Mouse (Mus musculus): ENCODE measurements at regions not wholly inside any gene's neighbourhood (a gene's known extent, or its start where the extent isn't known, plus 50 kb on each side); places are given as distances from the start of the nearest gene placed in this dataset.

DNA sequence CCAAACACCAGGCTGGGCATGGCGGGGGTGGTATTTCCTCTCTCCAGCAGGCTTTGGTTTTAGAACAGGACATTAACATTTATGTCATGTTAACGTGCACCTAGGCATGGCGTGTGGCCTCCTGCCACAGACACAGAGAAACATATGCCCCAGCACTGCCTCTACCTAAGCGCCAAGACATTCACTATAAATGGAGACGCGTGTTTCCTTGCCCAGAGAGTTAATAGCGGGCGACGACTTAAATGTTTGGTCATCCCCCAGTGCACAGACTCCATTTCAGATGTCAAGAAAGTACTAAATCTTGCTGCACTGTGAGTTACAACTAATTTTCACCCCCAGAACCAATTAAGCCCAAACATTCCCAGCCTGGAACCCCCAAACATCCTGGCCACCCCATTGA lies 646.3 kb downstream of the Rab28 start:
- Histone ChIP-seq H3K9me3 (replicated peaks; ENCODE audit: control insufficient read depth, low read length) (no peaks in the 10 kb centered on the region), H3K4me2 (no peak overlapping the region), H3K4me3 (ENCODE audit: low read depth, low read length) (no peak overlapping the region), H3K4me1 (ENCODE audit: control insufficient read depth, insufficient read depth, low read length) (no peaks in the 10 kb centered on the region), H3K27ac (ENCODE audit: low read depth, low read length) (no peak overlapping the region), H3K36me3 (ENCODE audit: control insufficient read depth, insufficient read depth, low read length) (no peaks in the 10 kb centered on the region), H3K27me3 (ENCODE audit: control insufficient read depth, insufficient read depth, low read length) (no peaks in the 10 kb centered on the region), H3K9ac (ENCODE audit: low read depth, low read length) (no peak overlapping the region)
- ATAC-seq (replicated peaks; ENCODE audit: insufficient number of reproducible peaks, low FRiP score, low TSS enrichment), result no peak
- 78% methylated on average over 9 of the region's 9 CpGs for WGBS (ENCODE audit: insufficient replicate concordance)

GRCm38 (mm10) chr5:41061222-41061621 lies 646.7 kb downstream of the Rab28 start:
- Histone ChIP-seq H3K9me3 (replicated peaks; ENCODE audit: control insufficient read depth, low read length) (no peaks in the 10 kb centered on the region), H3K9ac (ENCODE audit: low read depth, low read length) (no peak overlapping the region), H3K27me3 (ENCODE audit: control insufficient read depth, insufficient read depth, low read length) (no peaks in the 10 kb centered on the region), H3K4me3 (ENCODE audit: low read depth, low read length) (no peak overlapping the region), H3K27ac (ENCODE audit: low read depth, low read length) (no peak overlapping the region), H3K36me3 (ENCODE audit: control insufficient read depth, insufficient read depth, low read length) (no peaks in the 10 kb centered on the region), H3K4me2 (no peak overlapping the region), H3K4me1 (ENCODE audit: control insufficient read depth, insufficient read depth, low read length) (no peaks in the 10 kb centered on the region)
- WGBS (ENCODE audit: insufficient replicate concordance), result 50% methylated on average over 3 of the region's 3 CpGs
- ATAC-seq (replicated peaks; ENCODE audit: insufficient number of reproducible peaks, low FRiP score, low TSS enrichment), result no peak

- no peak overlapping the region for H3K4me2 ChIP-seq
- WGBS (ENCODE audit: insufficient replicate concordance), result 81% methylated on average over 3 of the region's 3 CpGs
Observed at GRCm38 (mm10) chr5:41058015-41058414, 649.9 kb downstream of the Rab28 start.

DNA sequence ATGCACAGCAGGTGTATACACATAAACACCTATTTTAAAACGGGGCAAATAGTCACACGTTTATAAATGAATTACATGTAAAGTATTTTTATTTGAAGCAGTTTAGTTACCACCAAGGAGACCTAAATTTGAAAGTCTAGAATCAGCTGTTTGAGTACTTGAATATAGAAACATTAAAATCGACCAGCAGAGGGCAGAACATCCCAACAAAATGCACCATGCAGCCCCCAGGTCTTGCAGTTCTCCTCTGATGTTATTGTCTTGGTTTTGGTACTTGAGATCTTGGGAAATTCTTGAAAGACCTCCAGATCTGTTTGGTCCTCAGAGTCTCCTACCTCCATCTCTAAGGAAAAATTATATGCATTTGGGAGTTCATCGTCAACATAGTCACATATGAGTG lies 656.0 kb downstream of the Rab28 start:
- Histone ChIP-seq H3K4me3 (ENCODE audit: low read depth, low read length) (no peak overlapping the region), H3K36me3 (ENCODE audit: control insufficient read depth, insufficient read depth, low read length) (no peaks in the 10 kb centered on the region), H3K4me1 (ENCODE audit: control insufficient read depth, insufficient read depth, low read length) (no peaks in the 10 kb centered on the region), H3K4me2 (no peak overlapping the region), H3K27ac (ENCODE audit: low read depth, low read length) (no peak overlapping the region), H3K9me3 (replicated peaks; ENCODE audit: control insufficient read depth, low read length) (no peaks in the 10 kb centered on the region), H3K9ac (ENCODE audit: low read depth, low read length) (no peak overlapping the region), H3K27me3 (ENCODE audit: control insufficient read depth, insufficient read depth, low read length) (no peaks in the 10 kb centered on the region)
- ATAC-seq (replicated peaks; ENCODE audit: insufficient number of reproducible peaks, low FRiP score, low TSS enrichment), result no peak
- 32% methylated on average over 4 of the region's 4 CpGs for WGBS (ENCODE audit: insufficient replicate concordance)

More at GRCm38 (mm10) chr5:41058015-41058414, 649.9 kb downstream of the Rab28 start:
- Histone ChIP-seq H3K9me3 (replicated peaks; ENCODE audit: control insufficient read depth, low read length) (no peaks in the 10 kb centered on the region), H3K27ac (ENCODE audit: low read depth, low read length) (no peak overlapping the region), H3K36me3 (ENCODE audit: control insufficient read depth, insufficient read depth, low read length) (no peaks in the 10 kb centered on the region), H3K27me3 (ENCODE audit: control insufficient read depth, insufficient read depth, low read length) (no peaks in the 10 kb centered on the region), H3K4me1 (ENCODE audit: control insufficient read depth, insufficient read depth, low read length) (no peaks in the 10 kb centered on the region), H3K4me3 (ENCODE audit: low read depth, low read length) (no peak overlapping the region), H3K9ac (ENCODE audit: low read depth, low read length) (no peak overlapping the region)
- ATAC-seq (replicated peaks; ENCODE audit: insufficient number of reproducible peaks, low FRiP score, low TSS enrichment), result no peak

DNA sequence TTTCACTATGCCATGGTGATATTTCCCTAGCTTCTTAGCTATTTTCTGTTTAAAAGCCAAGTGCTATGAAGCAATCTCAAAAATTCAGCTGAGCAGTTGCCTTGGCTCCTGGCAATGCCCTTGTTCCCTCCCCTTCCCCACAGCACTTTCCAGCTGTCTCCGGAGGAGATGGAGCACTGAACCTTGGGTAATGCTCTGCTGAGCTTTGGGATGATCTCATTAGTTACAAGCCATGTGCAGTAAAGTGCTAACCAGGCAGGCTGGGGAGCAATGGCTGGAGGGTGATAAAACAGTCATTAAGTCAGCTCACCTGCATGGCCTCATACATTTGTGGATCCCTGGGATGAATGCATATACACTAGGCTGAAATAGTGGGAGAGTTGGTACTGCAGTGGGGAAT lies 659.4 kb downstream of the Rab28 start:
- no peak overlapping the region for H3K4me3 ChIP-seq (ENCODE audit: low read depth, low read length)
- no peaks in the 10 kb centered on the region for H3K9me3 ChIP-seq (replicated peaks; ENCODE audit: control insufficient read depth, low read length)
- H3K36me3 ChIP-seq (ENCODE audit: control insufficient read depth, insufficient read depth, low read length), result no peaks in the 10 kb centered on the region
- H3K4me2 ChIP-seq, result no peak overlapping the region
- WGBS (ENCODE audit: insufficient replicate concordance), result 14% methylated on average over 1 of the region's 1 CpGs
- no peaks in the 10 kb centered on the region for H3K4me1 ChIP-seq (ENCODE audit: control insufficient read depth, insufficient read depth, low read length)
- H3K27me3 ChIP-seq (ENCODE audit: control insufficient read depth, insufficient read depth, low read length), result no peaks in the 10 kb centered on the region
- no peak overlapping the region for H3K27ac ChIP-seq (ENCODE audit: low read depth, low read length)
- no peak for ATAC-seq (replicated peaks; ENCODE audit: insufficient number of reproducible peaks, low FRiP score, low TSS enrichment)
- H3K9ac ChIP-seq (ENCODE audit: low read depth, low read length), result no peak overlapping the region

DNA sequence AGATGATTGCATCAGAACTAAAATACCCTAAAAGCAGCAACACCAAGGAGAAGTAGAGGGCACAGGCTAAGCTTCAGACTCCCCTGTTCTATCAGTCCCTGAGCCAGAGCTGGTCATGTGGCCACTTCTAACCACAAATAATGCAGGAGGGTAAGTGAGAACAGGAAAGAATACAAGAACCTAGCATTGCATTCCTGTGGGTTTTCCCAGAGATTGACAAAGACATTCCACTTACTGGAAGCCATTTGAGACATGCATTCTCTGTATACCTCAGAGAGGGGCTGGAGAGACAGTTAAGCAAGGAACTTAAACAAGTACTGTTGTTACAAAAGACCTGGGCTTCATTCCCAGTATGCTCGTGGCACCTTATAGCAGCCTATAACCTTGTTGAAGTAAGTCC lies 662.7 kb downstream of the Rab28 start:
- no peaks in the 10 kb centered on the region for H3K36me3 ChIP-seq (ENCODE audit: control insufficient read depth, insufficient read depth, low read length)
- H3K9me3 ChIP-seq (replicated peaks; ENCODE audit: control insufficient read depth, low read length), result no peaks in the 10 kb centered on the region
- no peaks in the 10 kb centered on the region for H3K27me3 ChIP-seq (ENCODE audit: control insufficient read depth, insufficient read depth, low read length)
- 76% methylated on average over 1 of the region's 1 CpGs for WGBS (ENCODE audit: insufficient replicate concordance)
- ATAC-seq (replicated peaks; ENCODE audit: insufficient number of reproducible peaks, low FRiP score, low TSS enrichment), result no peak
- no peak overlapping the region for H3K9ac ChIP-seq (ENCODE audit: low read depth, low read length)
- no peak overlapping the region for H3K4me2 ChIP-seq
- no peak overlapping the region for H3K4me3 ChIP-seq (ENCODE audit: low read depth, low read length)
- no peak overlapping the region for H3K27ac ChIP-seq (ENCODE audit: low read depth, low read length)
- no peaks in the 10 kb centered on the region for H3K4me1 ChIP-seq (ENCODE audit: control insufficient read depth, insufficient read depth, low read length)

- Histone ChIP-seq H3K4me2 (no peak overlapping the region), H3K27me3 (ENCODE audit: control insufficient read depth, insufficient read depth, low read length) (no peaks in the 10 kb centered on the region), H3K9ac (ENCODE audit: low read depth, low read length) (no peak overlapping the region), H3K4me1 (ENCODE audit: control insufficient read depth, insufficient read depth, low read length) (no peaks in the 10 kb centered on the region), H3K36me3 (ENCODE audit: control insufficient read depth, insufficient read depth, low read length) (no peaks in the 10 kb centered on the region), H3K27ac (ENCODE audit: low read depth, low read length) (no peak overlapping the region), H3K9me3 (replicated peaks; ENCODE audit: control insufficient read depth, low read length) (no peaks in the 10 kb centered on the region), H3K4me3 (ENCODE audit: low read depth, low read length) (no peak overlapping the region)
- ATAC-seq (replicated peaks; ENCODE audit: insufficient number of reproducible peaks, low FRiP score, low TSS enrichment), result no peak
Observed at GRCm38 (mm10) chr5:41044465-41044864, 663.5 kb downstream of the Rab28 start.

DNA sequence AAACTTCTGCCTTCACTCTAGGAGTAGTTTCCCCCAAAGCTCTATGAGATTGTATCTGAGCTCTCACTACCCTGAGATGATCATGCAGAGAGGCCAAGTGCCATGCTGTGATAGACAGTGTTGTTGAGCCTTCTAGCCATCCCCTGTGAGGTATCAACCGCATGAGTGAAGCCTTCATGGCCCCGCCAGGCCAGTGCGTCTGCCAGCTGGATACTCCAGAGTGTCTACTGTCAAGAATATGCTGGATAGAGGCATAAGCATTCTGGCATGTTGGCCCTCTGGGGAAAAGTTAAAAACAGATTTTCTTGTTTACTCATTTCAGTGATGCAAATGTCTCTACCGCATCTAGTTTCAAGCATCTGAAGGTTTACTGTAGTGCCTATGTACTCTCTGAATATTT lies 669.2 kb downstream of the Rab28 start:
- ATAC-seq (replicated peaks; ENCODE audit: insufficient number of reproducible peaks, low FRiP score, low TSS enrichment), result no peak
- no peak overlapping the region for H3K4me2 ChIP-seq
- no peaks in the 10 kb centered on the region for H3K36me3 ChIP-seq (ENCODE audit: control insufficient read depth, insufficient read depth, low read length)
- H3K9ac ChIP-seq (ENCODE audit: low read depth, low read length), result no peak overlapping the region
- H3K4me1 ChIP-seq (ENCODE audit: control insufficient read depth, insufficient read depth, low read length), result no peaks in the 10 kb centered on the region
- H3K27ac ChIP-seq (ENCODE audit: low read depth, low read length), result no peak overlapping the region
- no peaks in the 10 kb centered on the region for H3K27me3 ChIP-seq (ENCODE audit: control insufficient read depth, insufficient read depth, low read length)
- no peaks in the 10 kb centered on the region for H3K9me3 ChIP-seq (replicated peaks; ENCODE audit: control insufficient read depth, low read length)
- 78% methylated on average over 4 of the region's 4 CpGs for WGBS (ENCODE audit: insufficient replicate concordance)
- no peak overlapping the region for H3K4me3 ChIP-seq (ENCODE audit: low read depth, low read length)

GRCm38 (mm10) chr5:41006692-41007091 lies 701.3 kb downstream of the Rab28 start:
- peak; percentile 31; the same call in 1 of the 2 replicates for ATAC-seq (replicated peaks; ENCODE audit: insufficient number of reproducible peaks, low FRiP score, low TSS enrichment)
- H3K9ac ChIP-seq (ENCODE audit: low read depth, low read length), result no peak overlapping the region
- H3K27ac ChIP-seq (ENCODE audit: low read depth, low read length), result no peak overlapping the region
- no peaks in the 10 kb centered on the region for H3K27me3 ChIP-seq (ENCODE audit: control insufficient read depth, insufficient read depth, low read length)
- no peaks in the 10 kb centered on the region for H3K4me1 ChIP-seq (ENCODE audit: control insufficient read depth, insufficient read depth, low read length)
- no peak overlapping the region for H3K4me2 ChIP-seq
- no peaks in the 10 kb centered on the region for H3K9me3 ChIP-seq (replicated peaks; ENCODE audit: control insufficient read depth, low read length)
- 59% methylated on average over 3 of the region's 3 CpGs for WGBS (ENCODE audit: insufficient replicate concordance)
- no peak overlapping the region for H3K4me3 ChIP-seq (ENCODE audit: low read depth, low read length)
- no peaks in the 10 kb centered on the region for H3K36me3 ChIP-seq (ENCODE audit: control insufficient read depth, insufficient read depth, low read length)

Data from heart, embryonic 11.5 days (tissue).